17 mouse cellular contexts compared by ENCODE assay signal in the genomic region with DNA sequence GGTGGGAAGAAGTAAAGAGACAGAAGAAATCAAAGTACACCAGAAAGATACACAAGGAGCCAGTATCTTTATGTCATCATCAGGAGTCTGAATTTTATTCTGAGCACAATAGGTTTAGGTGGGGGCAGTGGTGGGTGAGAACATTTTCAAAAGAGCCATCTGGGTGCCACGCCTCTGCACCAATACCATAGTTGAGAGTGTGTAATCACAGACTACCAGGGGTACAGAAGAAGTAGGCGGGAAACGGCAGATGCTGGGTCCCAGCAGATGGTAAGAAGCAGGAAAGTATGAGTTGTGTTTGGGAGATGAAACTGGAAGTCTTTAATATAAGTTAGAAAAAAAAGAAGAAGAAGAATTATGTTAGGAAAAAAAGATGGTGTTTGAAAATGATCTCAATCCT.
DNase-seq lines count a peak whose midpoint lies in the region.
"Had no signal": no experiment of that assay in that cellular context is flagged by ENCODE, and none has a peak within 500 bp of the region (broad histone marks: within the 10 kb centered on the region; RNA-seq: fewer than 3 reads in every experiment).

No protein-coding gene starts in this region.

- no peaks in the 10 kb centered on the region for H3K27me3 ChIP-seq in hindbrain, embryonic 10.5 days (ENCODE audit: insufficient read depth, poor library complexity, severe bottlenecking)
- H3K27me3 ChIP-seq: heart, embryonic 13.5 days; intestine, embryonic 15.5 days had no signal

- no peaks in the 10 kb centered on the region for H3K9me3 ChIP-seq in hindbrain, embryonic 10.5 days
- H3K9me3 ChIP-seq: embryonic facial prominence, embryonic 10.5 days; heart, embryonic 13.5 days; intestine, embryonic 15.5 days had no signal

- H3K4me3 ChIP-seq in hindbrain, embryonic 10.5 days, result no peak overlapping the region
- H3K4me3 ChIP-seq: embryonic facial prominence, embryonic 10.5 days; erythroblast, embryonic 14.5 days; heart, embryonic 13.5 days; intestine, embryonic 15.5 days had no signal

- peak; percentile 30 to 31 for DNase-seq in frontal cortex, postnatal 14 days (ENCODE audit: low spot score in 2 of 2)
- peak; percentile 65 for DNase-seq in layer of hippocampus, adult 9-10 months (ENCODE audit: low spot score)
- peak; percentile 57 to 65 for DNase-seq in left cerebral cortex, postnatal 14 days (ENCODE audit: low spot score in 2 of 2)
- DNase-seq in liver, result no peak
- DNase-seq in testis, postnatal 10 days (ENCODE audit: low spot score), result no peak
- DNase-seq in hindbrain, embryonic 10.5 days (ENCODE audit: low spot score), result no peak
- DNase-seq in urinary bladder, postnatal 36 days (ENCODE audit: low spot score in 2 of 2), result no peak
- DNase-seq: adrenal gland, postnatal 25 days; cerebellum, postnatal 10 days; lung, postnatal 14 days; thymus, postnatal 4 days had no signal

- H3K4me1 ChIP-seq in hindbrain, embryonic 10.5 days (replicated peaks), result 0 out of 2 replicates have a peak, but pooled peaks cover 3% of the 10 kb centered on the region
- H3K4me1 ChIP-seq: embryonic facial prominence, embryonic 10.5 days; heart, embryonic 13.5 days; intestine, embryonic 15.5 days had no signal

- H3K36me3 ChIP-seq in hindbrain, embryonic 10.5 days, result no peaks in the 10 kb centered on the region
- H3K36me3 ChIP-seq: embryonic facial prominence, embryonic 10.5 days; heart, embryonic 13.5 days; intestine, embryonic 15.5 days had no signal

- intact Hi-C loops in left cerebral cortex, postnatal 14 days (cut with DNase I), result no loop called here

- no peak overlapping the region for H3K27ac ChIP-seq in hindbrain, embryonic 10.5 days
- H3K27ac ChIP-seq: embryonic facial prominence, embryonic 10.5 days; heart, embryonic 13.5 days; intestine, embryonic 15.5 days; kidney, postnatal 0 days; liver, embryonic 14.5 days had no signal

- WGBS in hindbrain, embryonic 10.5 days, result 89% methylated on average over 3 of the region's 3 CpGs

Comparison
In these comparisons a context has a peak if more than half of its experiments do, and no peak if none do; other contexts are left out.
1. DNase-seq: peak in frontal cortex, postnatal 14 days (2 of 2), layer of hippocampus, adult 9-10 months (single experiment) and left cerebral cortex, postnatal 14 days (2 of 2); none in liver (single experiment), testis, postnatal 10 days (single experiment), hindbrain, embryonic 10.5 days (single experiment) and urinary bladder, postnatal 36 days (0 of 2).